Mouse (Mus musculus): ENCODE data around the gene Cap2. TPM values are rescaled to one million over a fixed set of nuclear protein-coding genes. Genes with fewer than 3 reads are reported as not detected.

The Cap2 gene
- polyA plus RNA-seq, 1 experiment from 2014 or later, result 1.4 TPM

GRCm38 (mm10) chr13:46669048-46669619 lies 167.5 kb downstream of the Cap2 start, which contains the start of gene Fam8a1:
TSS of gene Fam8a1 (plus strand) at chr13:46669522.
- H3K9ac ChIP-seq (ENCODE audit: low read depth, low read length), result peak within 1 kb of the TSS; percentile 95
- WGBS (ENCODE audit: insufficient replicate concordance), result under 1% methylated on average over 46 of the region's 46 CpGs
- no peaks in the 10 kb centered on the region for H3K27me3 ChIP-seq (ENCODE audit: control insufficient read depth, insufficient read depth, low read depth, low read length)

GRCm38 (mm10) chr13:46669620-46670271 lies 168.1 kb downstream of the Cap2 start:
- peak overlapping the region; percentile 95 for H3K9ac ChIP-seq (ENCODE audit: low read depth, low read length)
- under 1% methylated on average over 61 of the region's 96 CpGs for WGBS (ENCODE audit: insufficient replicate concordance)

More at GRCm38 (mm10) chr13:46669048-46669619, 167.5 kb downstream of the Cap2 start, which contains the start of gene Fam8a1:
- Histone ChIP-seq H3K27ac (ENCODE audit: low read length) (peak within 1 kb of the TSS; percentile 87), H3K36me3 (ENCODE audit: control insufficient read depth, insufficient read depth) (peaks cover 3% of the 10 kb centered on the region), H3K4me2 (ENCODE audit: low read depth, low read length) (peak within 1 kb of the TSS; percentile 84), H3K9me3 (replicated peaks; ENCODE audit: control insufficient read depth, low read length) (no peaks in the 10 kb centered on the region), H3K4me1 (ENCODE audit: control insufficient read depth, low read depth, low read length) (peaks cover 12% of the 10 kb centered on the region), H3K4me3 (ENCODE audit: low read depth, low read length) (peak within 1 kb of the TSS; percentile 91)
- ATAC-seq (ENCODE audit: low read depth), result peak; percentile 97

DNA sequence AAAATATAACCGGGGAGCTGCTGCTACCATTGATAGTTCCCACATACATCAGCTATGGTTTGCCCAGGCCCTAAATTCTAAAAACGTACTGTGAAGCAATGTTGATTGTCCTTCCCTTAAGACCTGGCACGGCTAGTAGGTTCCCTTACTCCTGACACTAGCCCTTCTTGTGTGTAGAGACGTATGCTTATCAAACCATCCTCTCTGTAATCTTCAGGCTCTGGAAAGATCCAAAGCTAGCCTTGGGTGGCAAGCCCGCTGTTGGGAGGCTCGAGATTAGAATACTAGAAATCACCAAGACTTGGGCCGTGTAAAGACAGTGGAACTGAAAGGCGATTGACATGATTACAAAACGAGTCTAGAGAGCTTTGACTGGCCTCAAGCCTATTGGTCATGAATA lies 168.9 kb downstream of the Cap2 start:
- peak overlapping the region; percentile 31; the same call in 1 of the 2 replicates for H3K27ac ChIP-seq (ENCODE audit: low read length)

More at GRCm38 (mm10) chr13:46669620-46670271, 168.1 kb downstream of the Cap2 start:
- peaks cover 12% of the 10 kb centered on the region for H3K4me1 ChIP-seq (ENCODE audit: control insufficient read depth, low read depth, low read length)
- peaks cover 6% of the 10 kb centered on the region for H3K36me3 ChIP-seq (ENCODE audit: control insufficient read depth, insufficient read depth)
- peak overlapping the region; percentile 84 for H3K4me2 ChIP-seq (ENCODE audit: low read depth, low read length)
- H3K27ac ChIP-seq (ENCODE audit: low read length), result peak overlapping the region; percentile 87
- no peaks in the 10 kb centered on the region for H3K27me3 ChIP-seq (ENCODE audit: control insufficient read depth, insufficient read depth, low read depth, low read length)
- H3K9me3 ChIP-seq (replicated peaks; ENCODE audit: control insufficient read depth, low read length), result no peaks in the 10 kb centered on the region
- ATAC-seq (ENCODE audit: low read depth), result peak; percentile 65
- peak overlapping the region; percentile 91 for H3K4me3 ChIP-seq (ENCODE audit: low read depth, low read length)

DNA sequence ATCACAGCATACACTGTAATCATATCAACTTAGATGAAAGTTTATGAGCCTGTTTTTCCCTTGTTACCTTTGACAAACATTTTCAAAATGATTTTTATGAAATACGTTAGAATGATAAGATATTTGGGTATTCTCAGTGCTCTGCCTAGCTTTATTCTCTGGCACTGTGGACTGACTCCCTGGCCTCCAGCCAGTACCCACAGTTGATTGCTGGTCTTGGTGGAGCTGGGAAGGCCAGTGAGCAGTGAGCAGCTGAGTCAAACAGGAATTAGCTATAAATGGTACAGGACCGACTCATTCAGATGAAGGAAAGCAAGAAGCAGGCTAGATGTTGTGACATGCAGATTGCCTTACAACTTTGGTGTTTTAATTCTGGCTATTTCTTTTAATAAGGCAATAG lies 173.0 kb downstream of the Cap2 start:
- no peak overlapping the region for H3K9ac ChIP-seq (ENCODE audit: low read depth, low read length)
- H3K27ac ChIP-seq (ENCODE audit: low read length), result no peak overlapping the region
- no peak overlapping the region for H3K4me3 ChIP-seq (ENCODE audit: low read depth, low read length)
- H3K27me3 ChIP-seq (ENCODE audit: control insufficient read depth, insufficient read depth, low read depth, low read length), result no peaks in the 10 kb centered on the region
- ATAC-seq (ENCODE audit: low read depth), result no peak
- H3K36me3 ChIP-seq (ENCODE audit: control insufficient read depth, insufficient read depth), result peaks cover 27% of the 10 kb centered on the region
- no peaks in the 10 kb centered on the region for H3K9me3 ChIP-seq (replicated peaks; ENCODE audit: control insufficient read depth, low read length)
- H3K4me2 ChIP-seq (ENCODE audit: low read depth, low read length), result no peak overlapping the region
- 67% methylated on average over 2 of the region's 2 CpGs for WGBS (ENCODE audit: insufficient replicate concordance)
- H3K4me1 ChIP-seq (ENCODE audit: control insufficient read depth, low read depth, low read length), result peaks cover 12% of the 10 kb centered on the region

More for the DNA sequence above, 168.9 kb downstream of the Cap2 start:
- Histone ChIP-seq H3K4me3 (ENCODE audit: low read depth, low read length) (peak overlapping the region; percentile 91), H3K4me1 (ENCODE audit: control insufficient read depth, low read depth, low read length) (peaks cover 12% of the 10 kb centered on the region), H3K27me3 (ENCODE audit: control insufficient read depth, insufficient read depth, low read depth, low read length) (no peaks in the 10 kb centered on the region), H3K4me2 (ENCODE audit: low read depth, low read length) (peak overlapping the region; percentile 84), H3K9ac (ENCODE audit: low read depth, low read length) (peak overlapping the region; percentile 95), H3K9me3 (replicated peaks; ENCODE audit: control insufficient read depth, low read length) (no peaks in the 10 kb centered on the region), H3K36me3 (ENCODE audit: control insufficient read depth, insufficient read depth) (peaks cover 13% of the 10 kb centered on the region)
- 23% methylated on average over 9 of the region's 9 CpGs for WGBS (ENCODE audit: insufficient replicate concordance)
- ATAC-seq (ENCODE audit: low read depth), result peak; percentile 16; the same call in 1 of the 2 replicates

GRCm38 (mm10) chr13:46677721-46678120 lies 176.1 kb downstream of the Cap2 start:
- Histone ChIP-seq H3K36me3 (ENCODE audit: control insufficient read depth, insufficient read depth) (peaks cover 46% of the 10 kb centered on the region), H3K9me3 (replicated peaks; ENCODE audit: control insufficient read depth, low read length) (no peaks in the 10 kb centered on the region), H3K4me3 (ENCODE audit: low read depth, low read length) (no peak overlapping the region), H3K27ac (ENCODE audit: low read length) (no peak overlapping the region), H3K27me3 (ENCODE audit: control insufficient read depth, insufficient read depth, low read depth, low read length) (no peaks in the 10 kb centered on the region), H3K9ac (ENCODE audit: low read depth, low read length) (no peak overlapping the region), H3K4me2 (ENCODE audit: low read depth, low read length) (no peak overlapping the region), H3K4me1 (ENCODE audit: control insufficient read depth, low read depth, low read length) (no peaks in the 10 kb centered on the region)
- WGBS (ENCODE audit: insufficient replicate concordance), result 66% methylated on average over 4 of the region's 4 CpGs
- no peak for ATAC-seq (ENCODE audit: low read depth)

GRCm38 (mm10) chr13:46682921-46683320 lies 181.3 kb downstream of the Cap2 start:
- Histone ChIP-seq H3K36me3 (ENCODE audit: control insufficient read depth, insufficient read depth) (peaks cover 58% of the 10 kb centered on the region), H3K27ac (ENCODE audit: low read length) (no peak overlapping the region)

DNA sequence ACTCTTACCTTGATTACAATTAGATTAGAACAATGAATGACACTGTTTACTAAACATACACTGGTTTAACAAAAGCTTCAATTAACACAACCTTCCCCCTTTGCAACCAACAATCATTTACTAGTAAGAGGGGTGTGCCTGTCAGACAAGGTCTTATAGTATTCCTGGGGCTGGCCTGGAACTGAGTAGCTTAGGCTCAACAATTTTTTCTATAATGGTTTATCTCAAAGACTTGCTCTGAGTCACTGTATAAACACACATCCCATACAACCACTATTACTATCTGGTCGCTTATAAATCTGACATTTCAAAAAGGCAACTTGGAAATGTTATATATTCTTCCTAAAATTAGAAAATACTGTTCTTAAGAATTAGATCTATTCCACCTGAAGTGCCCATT lies 181.7 kb downstream of the Cap2 start:
- Histone ChIP-seq H3K36me3 (ENCODE audit: control insufficient read depth, insufficient read depth) (peaks cover 55% of the 10 kb centered on the region), H3K27ac (ENCODE audit: low read length) (no peak overlapping the region), H3K9me3 (replicated peaks; ENCODE audit: control insufficient read depth, low read length) (no peaks in the 10 kb centered on the region), H3K4me3 (ENCODE audit: low read depth, low read length) (no peak overlapping the region), H3K9ac (ENCODE audit: low read depth, low read length) (no peak overlapping the region), H3K4me1 (ENCODE audit: control insufficient read depth, low read depth, low read length) (no peaks in the 10 kb centered on the region), H3K4me2 (ENCODE audit: low read depth, low read length) (no peak overlapping the region), H3K27me3 (ENCODE audit: control insufficient read depth, insufficient read depth, low read depth, low read length) (no peaks in the 10 kb centered on the region)
- ATAC-seq (ENCODE audit: low read depth), result no peak
- WGBS (ENCODE audit: insufficient replicate concordance), result 87% methylated on average over 1 of the region's 1 CpGs

More at GRCm38 (mm10) chr13:46682921-46683320, 181.3 kb downstream of the Cap2 start:
- no peak overlapping the region for H3K4me2 ChIP-seq (ENCODE audit: low read depth, low read length)
- no peaks in the 10 kb centered on the region for H3K9me3 ChIP-seq (replicated peaks; ENCODE audit: control insufficient read depth, low read length)
- no peaks in the 10 kb centered on the region for H3K27me3 ChIP-seq (ENCODE audit: control insufficient read depth, insufficient read depth, low read depth, low read length)
- no peak for ATAC-seq (ENCODE audit: low read depth)
- H3K4me1 ChIP-seq (ENCODE audit: control insufficient read depth, low read depth, low read length), result no peaks in the 10 kb centered on the region
- no peak overlapping the region for H3K4me3 ChIP-seq (ENCODE audit: low read depth, low read length)
- 77% methylated on average over 2 of the region's 2 CpGs for WGBS (ENCODE audit: insufficient replicate concordance)
- no peak overlapping the region for H3K9ac ChIP-seq (ENCODE audit: low read depth, low read length)

GRCm38 (mm10) chr13:46690559-46691241 lies 189.1 kb downstream of the Cap2 start:
- Histone ChIP-seq H3K4me3 (ENCODE audit: low read depth, low read length) (no peak overlapping the region), H3K4me2 (ENCODE audit: low read depth, low read length) (no peak overlapping the region), H3K9me3 (replicated peaks; ENCODE audit: control insufficient read depth, low read length) (no peaks in the 10 kb centered on the region), H3K27me3 (ENCODE audit: control insufficient read depth, insufficient read depth, low read depth, low read length) (no peaks in the 10 kb centered on the region), H3K9ac (ENCODE audit: low read depth, low read length) (no peak overlapping the region), H3K27ac (ENCODE audit: low read length) (no peak overlapping the region), H3K4me1 (ENCODE audit: control insufficient read depth, low read depth, low read length) (no peaks in the 10 kb centered on the region), H3K36me3 (ENCODE audit: control insufficient read depth, insufficient read depth) (peaks cover 51% of the 10 kb centered on the region)
- 64% methylated on average over 4 of the region's 4 CpGs for WGBS (ENCODE audit: insufficient replicate concordance)
- no peak for ATAC-seq (ENCODE audit: low read depth)

Data from liver, embryonic 16.5 days (tissue).